Mouse (Mus musculus): ENCODE data around the gene Spg21. TPM values are rescaled to one million over a fixed set of nuclear protein-coding genes. Genes with fewer than 3 reads are reported as not detected.

Spg21 gene
- polyA plus RNA-seq, 1 experiment = 13.5 TPM

GRCm38 (mm10) chr9:65531283-65531682 lies 70.5 kb downstream of the Spg21 start:
- WGBS = 91% methylated on average over 5 of the region's 5 CpGs
- DNase-seq (ENCODE audit: low read depth, low spot score) = no peak

GRCm38 (mm10) chr9:65532986-65533385 lies 72.2 kb downstream of the Spg21 start:
- 46% methylated on average over 8 of the region's 8 CpGs for WGBS
- DNase-seq (ENCODE audit: low read depth, low spot score) = no peak

- 94% methylated on average over 3 of the region's 3 CpGs for WGBS
- no peak for DNase-seq (ENCODE audit: low read depth, low spot score)
Observed at GRCm38 (mm10) chr9:65534111-65534510, 73.4 kb downstream of the Spg21 start.

- DNase-seq (ENCODE audit: low read depth, low spot score) = no peak
- 26% methylated on average over 3 of the region's 3 CpGs for WGBS
Observed at GRCm38 (mm10) chr9:65535191-65535722, 74.5 kb downstream of the Spg21 start.

GRCm38 (mm10) chr9:65535789-65536469 lies 75.2 kb downstream of the Spg21 start:
- no peak for DNase-seq (ENCODE audit: low read depth, low spot score)
- WGBS = 74% methylated on average over 11 of the region's 11 CpGs

- DNase-seq (ENCODE audit: low read depth, low spot score) = no peak
- 78% methylated on average over 4 of the region's 4 CpGs for WGBS
Observed at GRCm38 (mm10) chr9:65536491-65536890, 75.7 kb downstream of the Spg21 start.

Other genes starting within 250 kb of the Spg21 start
- gene Cilp, start 195.8 kb upstream of the Spg21 start, polyA plus RNA-seq (2012; rRNA removed) = 5.1 and 5.5 TPM in 2 replicates
- gene Clpx, start 166.7 kb upstream of the Spg21 start, polyA plus RNA-seq (2012; rRNA removed) = 6.4 and 8.5 TPM in 2 replicates
- gene Pdcd7, start 114.8 kb upstream of the Spg21 start, polyA plus RNA-seq (2012; rRNA removed) = 7.3 and 8.1 TPM in 2 replicates
- gene Ubap1l, start 99.9 kb upstream of the Spg21 start, polyA plus RNA-seq (2012; rRNA removed) = 0.16 and 0.26 TPM in 2 replicates
- gene Kbtbd13, start 69.3 kb upstream of the Spg21 start, polyA plus RNA-seq (2012; rRNA removed) = 0.91 and 1.2 TPM in 2 replicates
- 1.8 and 2.1 TPM in 2 replicates for gene Rasl12, start 62.4 kb upstream of the Spg21 start, polyA plus RNA-seq (2012; rRNA removed)
- gene Slc51b, start 38.0 kb upstream of the Spg21 start, polyA plus RNA-seq (2012; rRNA removed) = 67.2 and 87.4 TPM in 2 replicates
- gene Mtfmt, start 25.2 kb upstream of the Spg21 start, polyA plus RNA-seq (2012; rRNA removed) = 13.6 and 17.6 TPM in 2 replicates
- 0.06 TPM in 1 of 2 replicates, not detected in the other for gene Ankdd1a, start 59.2 kb downstream of the Spg21 start, polyA plus RNA-seq (2012; rRNA removed)
- 11.6 and 13.0 TPM in 2 replicates for gene Plekho2, start 119.1 kb downstream of the Spg21 start, polyA plus RNA-seq (2012; rRNA removed)
- 4.6 and 5.5 TPM in 2 replicates for gene Pif1, start 126.2 kb downstream of the Spg21 start, polyA plus RNA-seq (2012; rRNA removed)
- 23.4 and 27.7 TPM in 2 replicates for gene Rbpms2, start 168.7 kb downstream of the Spg21 start, polyA plus RNA-seq (2012; rRNA removed)
- 36.6 and 41.7 TPM in 2 replicates for gene Oaz2, start 207.1 kb downstream of the Spg21 start, polyA plus RNA-seq (2012; rRNA removed)